Mouse (Mus musculus) heart, embryonic 15.5 days (tissue): ENCODE measurements at regions not wholly inside any gene's neighbourhood (a gene's known extent, or its start where the extent isn't known, plus 50 kb on each side); places are given as distances from the start of the nearest gene placed in this dataset.

Experiments used
- ATAC-seq: fragments of 200-750 bp; cut with Nextera tagmentation; replicated peaks from 2 replicates; pipeline ENCODE4 v1.8.0; 2017; ENCODE audit warnings: low read depth, moderate TSS enrichment; ENCODE audit not compliant: insufficient number of reproducible peaks, insufficient read depth, low FRiP score
- H3K27ac ChIP-seq: fragments of 300-500 bp; sonication (generic); 2 replicates; pipeline ENCODE4 v1.5.1; 2015; ENCODE audit warnings: mild to moderate bottlenecking, inconsistent platforms
- H3K27me3 ChIP-seq: fragments of 300-500 bp; sonication (generic); 2 replicates; pipeline ENCODE4 v1.6.1; 2015; ENCODE audit warnings: inconsistent platforms
- H3K36me3 ChIP-seq: fragments of 300-500 bp; sonication (generic); 2 replicates; pipeline ENCODE4 v1.6.1; 2015; ENCODE audit warnings: mild to moderate bottlenecking, inconsistent platforms
- H3K4me1 ChIP-seq: fragments of 300-500 bp; sonication (generic); replicated peaks from 2 replicates; pipeline ENCODE4 v1.6.1; 2015; ENCODE audit warnings: inconsistent platforms
- H3K4me2 ChIP-seq: fragments of 300-500 bp; sonication (generic); 2 replicates; pipeline ENCODE4 v1.6.1; 2015; ENCODE audit warnings: inconsistent platforms, mild to moderate bottlenecking, moderate library complexity
- H3K4me3 ChIP-seq: fragments of 300-500 bp; sonication (generic); 2 replicates; pipeline ENCODE4 v1.5.1; 2015; ENCODE audit warnings: mild to moderate bottlenecking, inconsistent platforms
- H3K9ac ChIP-seq: fragments of 300-500 bp; sonication (generic); 2 replicates; pipeline ENCODE4 v1.6.1; 2015; ENCODE audit warnings: mild to moderate bottlenecking, inconsistent platforms
- H3K9me3 ChIP-seq: fragments of 300-500 bp; sonication (generic); replicated peaks from 2 replicates; pipeline ENCODE4 v1.6.1; 2016; ENCODE audit warnings: inconsistent platforms
- WGBS: fragments of 180-500 bp; shearing (Covaris S2); methylation state at CpG from one replicate; pipeline ENCODE4 v1.1.7; 2015; ENCODE audit warnings: mixed read lengths; 5-methylcytosine and 5-hydroxymethylcytosine counted together

GRCm38 (mm10) chr15:13593823-13594222, 420.3 kb upstream of the Cdh6 start:
- WGBS = 89% methylated on average over 5 of the region's 5 CpGs
- Histone ChIP-seq H3K36me3 (no peaks in the 10 kb centered on the region), H3K27me3 (no peaks in the 10 kb centered on the region), H3K9me3 (no peaks in the 10 kb centered on the region), H3K4me1 (no peaks in the 10 kb centered on the region), H3K27ac (no peak overlapping the region), H3K9ac (no peak overlapping the region), H3K4me3 (no peak overlapping the region), H3K4me2 (no peak overlapping the region)
- ATAC-seq = no peak

GRCm38 (mm10) chr15:13590864-13591263, 417.4 kb upstream of the Cdh6 start:
- Histone ChIP-seq H3K4me2 (no peak overlapping the region), H3K9ac (no peak overlapping the region), H3K36me3 (no peaks in the 10 kb centered on the region), H3K27ac (no peak overlapping the region), H3K4me1 (no peaks in the 10 kb centered on the region), H3K27me3 (no peaks in the 10 kb centered on the region), H3K9me3 (no peaks in the 10 kb centered on the region), H3K4me3 (no peak overlapping the region)
- no peak for ATAC-seq
- 71% methylated on average over 5 of the region's 5 CpGs for WGBS

GRCm38 (mm10) chr15:13583300-13583699, 409.8 kb upstream of the Cdh6 start:
- Histone ChIP-seq H3K36me3 (no peaks in the 10 kb centered on the region), H3K27me3 (no peaks in the 10 kb centered on the region), H3K4me2 (no peak overlapping the region), H3K27ac (no peak overlapping the region), H3K4me3 (no peak overlapping the region), H3K4me1 (no peaks in the 10 kb centered on the region), H3K9ac (no peak overlapping the region), H3K9me3 (no peaks in the 10 kb centered on the region)
- no peak for ATAC-seq
- 69% methylated on average over 4 of the region's 4 CpGs for WGBS

GRCm38 (mm10) chr15:13582134-13582533, 408.7 kb upstream of the Cdh6 start:
- Histone ChIP-seq H3K4me1 (no peaks in the 10 kb centered on the region), H3K27me3 (no peaks in the 10 kb centered on the region), H3K36me3 (no peaks in the 10 kb centered on the region), H3K27ac (no peak overlapping the region), H3K9me3 (no peaks in the 10 kb centered on the region), H3K4me3 (no peak overlapping the region), H3K4me2 (no peak overlapping the region), H3K9ac (no peak overlapping the region)
- ATAC-seq = no peak
- WGBS = 55% methylated on average over 3 of the region's 3 CpGs

- Histone ChIP-seq H3K9me3 (no peaks in the 10 kb centered on the region), H3K4me2 (no peak overlapping the region), H3K9ac (no peak overlapping the region), H3K27ac (no peak overlapping the region), H3K4me3 (no peak overlapping the region), H3K27me3 (no peaks in the 10 kb centered on the region), H3K36me3 (no peaks in the 10 kb centered on the region), H3K4me1 (no peaks in the 10 kb centered on the region)
- WGBS = 52% methylated on average over 3 of the region's 3 CpGs
- ATAC-seq = no peak
Measured at GRCm38 (mm10) chr15:13573621-13574020, 400.1 kb upstream of the Cdh6 start.

- H3K27me3 ChIP-seq = no peaks in the 10 kb centered on the region
- H3K9ac ChIP-seq = no peak overlapping the region
- H3K4me1 ChIP-seq = no peaks in the 10 kb centered on the region
- no peak overlapping the region for H3K4me3 ChIP-seq
- no peak for ATAC-seq
- no peak overlapping the region for H3K27ac ChIP-seq
- no peak overlapping the region for H3K4me2 ChIP-seq
- no peaks in the 10 kb centered on the region for H3K36me3 ChIP-seq
- no peaks in the 10 kb centered on the region for H3K9me3 ChIP-seq
Measured at GRCm38 (mm10) chr15:13560920-13561319, 387.4 kb upstream of the Cdh6 start.

- Histone ChIP-seq H3K27me3 (no peaks in the 10 kb centered on the region), H3K4me2 (no peak overlapping the region), H3K27ac (no peak overlapping the region), H3K36me3 (no peaks in the 10 kb centered on the region), H3K4me1 (no peaks in the 10 kb centered on the region), H3K4me3 (no peak overlapping the region), H3K9me3 (no peaks in the 10 kb centered on the region), H3K9ac (no peak overlapping the region)
- no peak for ATAC-seq
- 54% methylated on average over 8 of the region's 8 CpGs for WGBS
Measured at GRCm38 (mm10) chr15:13549207-13549837, 375.8 kb upstream of the Cdh6 start.

GRCm38 (mm10) chr15:13540026-13540425, 366.6 kb upstream of the Cdh6 start:
- Histone ChIP-seq H3K27ac (no peak overlapping the region), H3K27me3 (no peaks in the 10 kb centered on the region), H3K4me3 (no peak overlapping the region), H3K4me2 (no peak overlapping the region), H3K4me1 (no peaks in the 10 kb centered on the region), H3K36me3 (no peaks in the 10 kb centered on the region), H3K9ac (no peak overlapping the region), H3K9me3 (no peaks in the 10 kb centered on the region)
- no peak for ATAC-seq

- Histone ChIP-seq H3K36me3 (no peaks in the 10 kb centered on the region), H3K9ac (no peak overlapping the region), H3K4me3 (no peak overlapping the region), H3K27me3 (no peaks in the 10 kb centered on the region), H3K27ac (no peak overlapping the region), H3K4me2 (no peak overlapping the region), H3K9me3 (no peaks in the 10 kb centered on the region), H3K4me1 (no peaks in the 10 kb centered on the region)
- WGBS = 90% methylated on average over 2 of the region's 2 CpGs
- ATAC-seq = no peak
Measured at GRCm38 (mm10) chr15:13534017-13534416, 360.5 kb upstream of the Cdh6 start.

GRCm38 (mm10) chr15:13529960-13530359, 356.5 kb upstream of the Cdh6 start:
- no peak overlapping the region for H3K4me3 ChIP-seq
- WGBS = 51% methylated on average over 3 of the region's 3 CpGs
- no peaks in the 10 kb centered on the region for H3K4me1 ChIP-seq
- H3K27me3 ChIP-seq = no peaks in the 10 kb centered on the region
- H3K4me2 ChIP-seq = no peak overlapping the region
- H3K36me3 ChIP-seq = no peaks in the 10 kb centered on the region
- H3K9ac ChIP-seq = no peak overlapping the region
- no peak overlapping the region for H3K27ac ChIP-seq
- no peak for ATAC-seq
- no peaks in the 10 kb centered on the region for H3K9me3 ChIP-seq

GRCm38 (mm10) chr15:13529050-13529449, 355.6 kb upstream of the Cdh6 start:
- H3K27ac ChIP-seq = no peak overlapping the region
- 81% methylated on average over 4 of the region's 4 CpGs for WGBS
- no peaks in the 10 kb centered on the region for H3K36me3 ChIP-seq
- H3K4me3 ChIP-seq = no peak overlapping the region
- H3K9me3 ChIP-seq = no peaks in the 10 kb centered on the region
- no peak overlapping the region for H3K4me2 ChIP-seq
- H3K4me1 ChIP-seq = no peaks in the 10 kb centered on the region
- H3K9ac ChIP-seq = no peak overlapping the region
- no peak for ATAC-seq
- no peaks in the 10 kb centered on the region for H3K27me3 ChIP-seq
